Mouse (Mus musculus) erythroblast, embryonic 14.5 days (primary cell): Measurements from ENCODE around the gene Olfr978. TPM values are rescaled to one million over a fixed set of nuclear protein-coding genes. Genes with fewer than 3 reads are reported as not detected.
"Not testable (repeated sequence)": the region's sequence is repeated elsewhere in the genome, so short reads cannot be mapped to it uniquely, and the experiment has no call there.

Source experiments
- H3K27me3 ChIP-seq: 2 replicates; pipeline ENCODE4 v1.6.1; 2012; ENCODE audit warnings: inconsistent platforms; ENCODE audit not compliant: control insufficient read depth
- H3K36me3 ChIP-seq: 2 replicates; pipeline ENCODE4 v1.6.1; 2012; ENCODE audit warnings: mild to moderate bottlenecking, inconsistent platforms; ENCODE audit not compliant: control insufficient read depth
- H3K4me1 ChIP-seq: 2 replicates; pipeline ENCODE4 v1.6.1; 2012; ENCODE audit warnings: inconsistent platforms; ENCODE audit not compliant: control insufficient read depth
- H3K4me3 ChIP-seq: replicated peaks from 2 replicates; pipeline ENCODE3; 2012; ENCODE audit warnings: moderate library complexity, mild to moderate bottlenecking, inconsistent platforms
- H3K9me3 ChIP-seq: 2 replicates; pipeline ENCODE4 v1.6.1; 2012; ENCODE audit warnings: low read length, inconsistent platforms, mixed read lengths; ENCODE audit not compliant: control insufficient read depth
- GATA1 ChIP-seq: IDR thresholded peaks from 2 replicates; pipeline ENCODE4 v1.6.1; 2012; ENCODE audit warnings: low read length, inconsistent platforms, mixed read lengths
- TAL1 ChIP-seq: IDR thresholded peaks from 3 replicates; pipeline ENCODE4 v1.6.1; 2012; ENCODE audit warnings: low read length, inconsistent platforms, mixed read lengths
- polyA plus RNA-seq: library from polyadenylated mRNA; stranded (reverse); fragments of >175 nt; gene quantifications from 2 replicates; pipeline ENCODE4 v1.2.3, GENCODE M21; 2012

The Olfr978 gene
- polyA plus RNA-seq = not detected in 2 replicates

- Histone ChIP-seq H3K27me3 (no peaks in the 10 kb centered on the region), H3K9me3 (peaks cover 2% of the 10 kb centered on the region; the same call in 1 of the 2 replicates), H3K36me3 (no peaks in the 10 kb centered on the region), H3K4me1 (no peaks in the 10 kb centered on the region), H3K4me3 (no peak within 1 kb of the TSS)
- no peak for TF ChIP-seq GATA1
- no peak for TF ChIP-seq TAL1
Measured at GRCm38 (mm10) chr9:39991813-39992212, at the start of gene Olfr978. Olfr978 (plus strand) TSS chr9:39992113.

- Histone ChIP-seq H3K4me3 (no peak within 1 kb of the TSS), H3K4me1 (no peaks in the 10 kb centered on the region), H3K9me3 (no peaks in the 10 kb centered on the region), H3K27me3 (no peaks in the 10 kb centered on the region), H3K36me3 (no peaks in the 10 kb centered on the region)
- TF ChIP-seq GATA1 (no peak), TAL1 (no peak)
Measured at GRCm38 (mm10) chr9:39951946-39952345, 40.0 kb upstream of the Olfr978 start, which contains the start of gene Olfr975. Olfr975 (minus strand) TSS chr9:39952046.

GRCm38 (mm10) chr9:39961033-39961432 is 30.9 kb upstream of the Olfr978 start, which contains the start of gene Olfr976:
Olfr976 (minus strand) TSS chr9:39961133.
- H3K27me3 ChIP-seq, H3K36me3 ChIP-seq, H3K4me1 ChIP-seq, H3K9me3 ChIP-seq, H3K4me3 ChIP-seq: not testable (repeated sequence)

GRCm38 (mm10) chr9:39976581-39977145 is 15.2 kb upstream of the Olfr978 start:
- not testable (repeated sequence) for H3K27me3 ChIP-seq, H3K4me1 ChIP-seq, H3K36me3 ChIP-seq, H3K9me3 ChIP-seq, H3K4me3 ChIP-seq

GRCm38 (mm10) chr9:40003365-40003764 is 11.5 kb downstream of the Olfr978 start, which contains the start of gene Olfr979:
Olfr979 (minus strand) TSS chr9:40003465.
- TF ChIP-seq TAL1 (no peak), GATA1 (no peak)
- H3K27me3 ChIP-seq = no peaks in the 10 kb centered on the region
- H3K9me3 ChIP-seq = no peaks in the 10 kb centered on the region
- no peaks in the 10 kb centered on the region for H3K36me3 ChIP-seq
- H3K4me3 ChIP-seq = no peak within 1 kb of the TSS
- no peaks in the 10 kb centered on the region for H3K4me1 ChIP-seq

GRCm38 (mm10) chr9:40009482-40009881 is 17.6 kb downstream of the Olfr978 start, which contains the start of gene Olfr980:
Olfr980 (minus strand) TSS chr9:40009582.
- Histone ChIP-seq H3K27me3 (no peaks in the 10 kb centered on the region), H3K36me3 (no peaks in the 10 kb centered on the region), H3K9me3 (no peaks in the 10 kb centered on the region), H3K4me1 (no peaks in the 10 kb centered on the region), H3K4me3 (no peak within 1 kb of the TSS)
- no peak for TF ChIP-seq TAL1
- no peak for TF ChIP-seq GATA1

GRCm38 (mm10) chr9:40021164-40021563 is 29.3 kb downstream of the Olfr978 start, which contains the start of gene Olfr981:
Olfr981 (plus strand) TSS chr9:40021464.
- no peak for TF ChIP-seq GATA1
- TF ChIP-seq TAL1 = no peak
- Histone ChIP-seq H3K27me3 (no peaks in the 10 kb centered on the region), H3K4me3 (no peak within 1 kb of the TSS), H3K36me3 (no peaks in the 10 kb centered on the region), H3K4me1 (no peaks in the 10 kb centered on the region), H3K9me3 (peaks cover 6% of the 10 kb centered on the region)

Other genes with a start within 250 kb of the Olfr978 start
- gene Olfr967, start 245.9 kb upstream of the Olfr978 start, polyA plus RNA-seq = not detected in 2 replicates
- gene Olfr968, start 208.9 kb upstream of the Olfr978 start, polyA plus RNA-seq = not detected in 2 replicates
- gene Olfr969, start 201.2 kb upstream of the Olfr978 start, polyA plus RNA-seq = not detected in 2 replicates
- not detected in 2 replicates for gene Olfr970, start 183.3 kb upstream of the Olfr978 start, polyA plus RNA-seq
- not detected in 2 replicates for gene Olfr971, start 155.2 kb upstream of the Olfr978 start, polyA plus RNA-seq
- gene Olfr972, start 125.7 kb upstream of the Olfr978 start, polyA plus RNA-seq = not detected in 2 replicates
- gene Olfr229, start 84.8 kb upstream of the Olfr978 start, polyA plus RNA-seq = not detected in 2 replicates
- 0.01 TPM in 1 of 2 replicates, not detected in the other for gene Olfr974, start 54.6 kb upstream of the Olfr978 start, polyA plus RNA-seq
- not detected in 2 replicates for gene Olfr975, start 40.1 kb upstream of the Olfr978 start, polyA plus RNA-seq
- gene Olfr976, start 31.0 kb upstream of the Olfr978 start, polyA plus RNA-seq = not detected in 2 replicates
- not detected in 2 replicates for gene Olfr979, start 11.4 kb downstream of the Olfr978 start, polyA plus RNA-seq
- gene Olfr980, start 17.5 kb downstream of the Olfr978 start, polyA plus RNA-seq = not detected in 2 replicates
- not detected in 2 replicates for gene Olfr981, start 29.4 kb downstream of the Olfr978 start, polyA plus RNA-seq
- 0.01 TPM in 1 of 2 replicates, not detected in the other for gene Olfr982, start 81.7 kb downstream of the Olfr978 start, polyA plus RNA-seq
- not detected in 2 replicates for gene Olfr983, start 101.5 kb downstream of the Olfr978 start, polyA plus RNA-seq
- gene Olfr984, start 122.1 kb downstream of the Olfr978 start, polyA plus RNA-seq = not detected in 2 replicates
- gene Olfr985, start 138.1 kb downstream of the Olfr978 start, polyA plus RNA-seq = not detected in 2 replicates
- gene Tmem225, start 156.0 kb downstream of the Olfr978 start, polyA plus RNA-seq = not detected in 2 replicates
- gene Olfr986, start 188.8 kb downstream of the Olfr978 start, polyA plus RNA-seq = not detected in 2 replicates
- 0.01 TPM in 1 of 2 replicates, not detected in the other for gene Zfp202, start 200.2 kb downstream of the Olfr978 start, polyA plus RNA-seq